Mouse (Mus musculus) heart, postnatal 0 days (tissue): ENCODE data around the gene Cfap99. TPM values are rescaled to one million over a fixed set of nuclear protein-coding genes. Genes with fewer than 3 reads are reported as not detected.

Experiments
- ATAC-seq: fragments of 200-750 bp; cut with Nextera tagmentation; 2 replicates; pipeline ENCODE4 v1.8.0; 2017; ENCODE audit warnings: low read depth, moderate number of reproducible peaks, moderate library complexity; ENCODE audit not compliant: insufficient read depth
- DNase-seq: peaks from one replicate; pipeline ENCODE4 v3.0.0-alpha.2; 2016; ENCODE audit warnings: low spot score
- H3K27ac ChIP-seq: fragments of 300-500 bp; sonication (generic); 2 replicates; pipeline ENCODE4 v1.5.1; 2014; ENCODE audit warnings: low read depth, mild to moderate bottlenecking
- H3K27me3 ChIP-seq: fragments of 300-500 bp; sonication (generic); 2 replicates; pipeline ENCODE4 v1.6.1; 2014; ENCODE audit warnings: low read length, mixed read lengths; ENCODE audit not compliant: control insufficient read depth, insufficient read depth
- H3K36me3 ChIP-seq: fragments of 300-500 bp; sonication (generic); replicated peaks from 2 replicates; pipeline ENCODE4 v1.6.1; 2014; ENCODE audit warnings: low read length, mixed read lengths; ENCODE audit not compliant: control insufficient read depth, insufficient read depth
- H3K4me1 ChIP-seq: fragments of 300-500 bp; sonication (generic); 2 replicates; pipeline ENCODE4 v1.6.1; 2014; ENCODE audit warnings: antibody characterized with exemption; ENCODE audit not compliant: control insufficient read depth, insufficient read depth
- H3K4me2 ChIP-seq: fragments of 300-500 bp; sonication (generic); 2 replicates; pipeline ENCODE4 v1.6.1; 2014; ENCODE audit warnings: low read depth, mild to moderate bottlenecking, low read length, moderate library complexity
- H3K4me3 ChIP-seq: fragments of 300-500 bp; sonication (generic); 2 replicates; pipeline ENCODE4 v1.5.1; 2014; ENCODE audit warnings: low read depth, low read length
- H3K9ac ChIP-seq: fragments of 300-500 bp; sonication (generic); replicated peaks from 2 replicates; pipeline ENCODE4 v1.6.1; 2014; ENCODE audit warnings: low read depth, low read length, mixed read lengths
- H3K9me3 ChIP-seq: fragments of 300-500 bp; sonication (generic); replicated peaks from 2 replicates; pipeline ENCODE4 v1.6.1; 2016; ENCODE audit warnings: low read length; ENCODE audit not compliant: control insufficient read depth
- CTCF ChIP-seq: IDR thresholded peaks from 2 replicates; pipeline ENCODE4 v1.5.1; 2016; ENCODE audit warnings: antibody characterized with exemption, control low read depth, low read depth
- EP300 ChIP-seq: IDR thresholded peaks from 2 replicates; pipeline ENCODE4 v1.6.1; 2016; ENCODE audit warnings: antibody characterized with exemption, low read depth
- WGBS: fragments of 180-500 bp; shearing (Covaris S2); extraction: QIAGEN DNeasy Blood & Tissue Kit; methylation state at CpG from one replicate; pipeline ENCODE4 v1.1.7; 2014; 5-methylcytosine and 5-hydroxymethylcytosine counted together
- polyA plus RNA-seq: library from polyadenylated mRNA; unstranded; fragments of >200 nt; fragmentation: Nextera tagmentation; extraction: Ambion mirVana; gene quantifications from 2 replicates; pipeline ENCODE4 v1.2.1, GENCODE M21; 2015
- total RNA-seq: library from RNA; depleted of rRNA; stranded (reverse); fragments of >200 nt; gene quantifications from 2 replicates; pipeline ENCODE4 v1.2.3, GENCODE M21; 2014; ENCODE audit warnings: low replicate concordance; rRNA removed

Cfap99 gene
- total and polyA plus RNA-seq, 2 experiments from 2014 or later: not detected

DNA sequence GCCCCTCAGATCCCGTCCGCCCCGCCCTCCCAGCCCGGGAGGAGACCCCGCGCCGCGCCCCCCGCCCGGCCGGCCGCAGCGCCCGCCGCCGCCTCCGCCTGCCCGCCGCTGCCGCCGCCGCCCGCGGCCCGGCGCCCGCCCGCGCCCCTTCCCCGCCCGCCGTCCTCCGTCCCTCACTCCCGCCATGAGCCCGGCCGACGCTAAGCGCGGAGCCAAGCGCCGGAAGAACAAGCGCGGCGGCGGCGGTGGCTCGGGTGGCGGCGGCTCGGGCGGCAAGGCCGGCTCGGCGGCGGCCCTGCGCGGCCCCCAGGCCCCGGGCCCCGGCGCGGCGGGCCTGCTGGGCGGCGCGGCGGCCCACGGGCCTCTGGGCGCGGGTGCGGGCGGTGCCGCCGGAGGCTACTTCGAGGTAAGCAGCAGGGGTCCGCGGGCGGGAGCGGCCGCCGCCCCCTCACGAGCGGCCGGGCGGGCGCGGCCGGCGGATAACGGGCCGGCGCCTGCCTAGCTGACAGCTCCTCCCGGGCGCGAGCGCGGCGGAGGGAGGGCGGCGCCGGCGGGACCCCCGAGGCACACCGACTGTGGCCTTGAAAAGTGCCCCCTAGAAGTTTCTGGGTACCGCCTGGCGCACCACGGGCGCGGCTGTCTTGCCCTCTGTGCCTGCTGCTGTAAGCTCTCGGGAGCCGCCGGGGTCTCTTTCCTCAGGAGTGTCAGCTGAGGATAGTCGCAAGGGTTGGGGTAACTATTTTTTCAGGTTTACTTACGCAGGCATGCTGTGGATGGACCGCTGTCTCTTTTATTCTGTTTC is 81.8 kb downstream of the Cfap99 start:
- Histone ChIP-seq H3K36me3 (no peaks in the 10 kb centered on the region), H3K27me3 (no peaks in the 10 kb centered on the region), H3K9me3 (no peaks in the 10 kb centered on the region), H3K9ac (peak overlapping the region; percentile 99), H3K27ac (peak overlapping the region; percentile 89), H3K4me2 (peak overlapping the region; percentile 91), H3K4me1 (no peaks in the 10 kb centered on the region), H3K4me3 (peak overlapping the region; percentile 81)
- no peak for TF ChIP-seq CTCF
- no peak for TF ChIP-seq EP300
- under 1% methylated on average over 83 of the region's 114 CpGs for WGBS
- DNase-seq (no peak), ATAC-seq (peak; percentile 3)

DNA sequence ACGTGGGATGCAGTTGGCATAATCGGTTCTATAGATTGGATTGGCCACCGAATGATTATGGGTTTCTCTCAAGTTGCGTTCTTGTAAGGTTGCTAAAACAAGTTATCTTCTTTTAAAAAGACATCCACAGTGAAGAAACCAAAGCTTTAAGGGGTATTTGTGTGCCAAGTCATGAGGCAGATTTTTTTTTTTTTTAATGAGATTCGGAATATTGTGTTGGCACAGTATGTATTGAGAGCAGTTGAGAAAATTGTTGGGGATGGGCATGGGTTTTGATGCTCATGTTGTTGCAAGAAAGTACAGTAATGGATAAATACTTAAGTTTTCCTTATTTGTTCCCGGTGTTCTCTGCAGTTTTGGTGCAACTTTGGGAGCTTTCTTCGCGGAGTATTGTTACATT is 82.4 kb downstream of the Cfap99 start:
- no peaks in the 10 kb centered on the region for H3K36me3 ChIP-seq
- H3K27me3 ChIP-seq: no peaks in the 10 kb centered on the region
- H3K4me1 ChIP-seq: no peaks in the 10 kb centered on the region
- peak overlapping the region; percentile 81 for H3K4me3 ChIP-seq
- peak overlapping the region; percentile 99 for H3K9ac ChIP-seq
- peak overlapping the region; percentile 89; the same call in 1 of the 2 replicates for H3K27ac ChIP-seq
- no peaks in the 10 kb centered on the region for H3K9me3 ChIP-seq
- no peak for DNase-seq
- no peak for ATAC-seq
- H3K4me2 ChIP-seq: peak overlapping the region; percentile 91
- TF ChIP-seq EP300 (no peak), CTCF (no peak)
- WGBS: 17% methylated on average over 8 of the region's 8 CpGs

DNA sequence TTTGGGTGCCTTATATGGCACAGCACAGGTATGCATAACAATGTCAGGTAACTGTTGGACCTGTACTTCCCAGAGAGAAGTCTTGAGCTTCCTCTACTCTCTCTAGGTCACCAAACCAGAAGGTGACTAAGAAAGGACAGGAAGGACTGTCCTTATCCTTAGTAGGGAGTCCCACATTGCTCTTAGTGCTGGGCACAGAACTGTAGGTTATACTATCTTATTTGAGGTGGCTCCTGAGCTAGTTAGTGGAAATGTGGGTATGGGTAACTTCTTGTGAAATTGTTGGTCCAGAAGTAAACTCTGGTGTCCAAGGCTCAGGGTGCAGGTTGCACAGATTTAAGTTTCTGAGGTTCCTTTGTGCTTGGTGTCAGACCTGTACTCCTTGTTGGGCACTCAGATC is 83.7 kb downstream of the Cfap99 start:
- TF ChIP-seq CTCF: no peak
- no peak for TF ChIP-seq EP300
- Histone ChIP-seq H3K9ac (no peak overlapping the region), H3K27ac (no peak overlapping the region), H3K4me1 (no peaks in the 10 kb centered on the region), H3K4me2 (no peak overlapping the region), H3K36me3 (no peaks in the 10 kb centered on the region), H3K4me3 (no peak overlapping the region), H3K9me3 (no peaks in the 10 kb centered on the region), H3K27me3 (no peaks in the 10 kb centered on the region)
- DNase-seq (no peak), ATAC-seq (no peak)

DNA sequence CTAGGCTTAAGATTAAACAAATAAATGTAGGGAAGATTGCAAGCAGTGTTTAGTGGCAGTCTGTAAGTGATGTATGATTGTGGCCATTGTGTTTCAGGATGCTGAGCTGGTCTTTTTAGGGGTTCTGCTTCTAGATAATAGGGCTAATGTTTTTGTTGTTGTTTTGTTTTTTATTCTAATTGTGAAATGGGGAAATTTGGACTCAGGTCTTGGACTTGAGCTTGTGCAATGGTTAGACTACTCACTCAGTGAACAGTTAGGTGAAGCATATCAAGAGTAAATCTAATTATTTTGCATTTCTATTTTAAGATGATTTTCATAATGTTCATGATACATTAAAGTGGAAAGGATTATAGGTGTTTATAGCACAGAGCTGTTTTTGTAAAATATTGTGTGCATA is 84.1 kb downstream of the Cfap99 start:
- no peaks in the 10 kb centered on the region for H3K36me3 ChIP-seq
- H3K9ac ChIP-seq: no peak overlapping the region
- H3K4me2 ChIP-seq: no peak overlapping the region
- H3K4me3 ChIP-seq: no peak overlapping the region
- H3K4me1 ChIP-seq: no peaks in the 10 kb centered on the region
- H3K27ac ChIP-seq: no peak overlapping the region
- no peaks in the 10 kb centered on the region for H3K27me3 ChIP-seq
- TF ChIP-seq CTCF (no peak), EP300 (no peak)
- no peaks in the 10 kb centered on the region for H3K9me3 ChIP-seq
- ATAC-seq (no peak), DNase-seq (no peak)

Other genes starting within 250 kb of the Cfap99 start
- 0.19 TPM in 1 of 2 replicates, not detected in the other for gene Poln, start 119.2 kb upstream of the Cfap99 start, total RNA-seq
- gene Poln, start 119.2 kb upstream of the Cfap99 start, polyA plus RNA-seq: 0.54 and 1.3 TPM in 2 replicates
- 5.6 and 17.9 TPM in 2 replicates for gene Haus3, start 119.1 kb upstream of the Cfap99 start, total RNA-seq
- 11.4 and 11.6 TPM in 2 replicates for gene Haus3, start 119.1 kb upstream of the Cfap99 start, polyA plus RNA-seq
- gene Mxd4, start 100.9 kb upstream of the Cfap99 start, total RNA-seq: 104 and 114 TPM in 2 replicates
- gene Mxd4, start 100.9 kb upstream of the Cfap99 start, polyA plus RNA-seq: 22.5 and 24.5 TPM in 2 replicates
- 0.04 and 0.89 TPM in 2 replicates for gene Zfyve28, start 151 bp upstream of the Cfap99 start, total RNA-seq
- 0.16 and 0.19 TPM in 2 replicates for gene Zfyve28, start 151 bp upstream of the Cfap99 start, polyA plus RNA-seq
- 82.5 and 85.8 TPM in 2 replicates for gene Rnf4, start 47.7 kb downstream of the Cfap99 start, total RNA-seq
- gene Rnf4, start 47.7 kb downstream of the Cfap99 start, polyA plus RNA-seq: 55.3 and 61.1 TPM in 2 replicates
- gene Fam193a, start 81.3 kb downstream of the Cfap99 start, total RNA-seq: 31.0 and 44.3 TPM in 2 replicates
- 5.4 TPM in 2 replicates for gene Fam193a, start 81.3 kb downstream of the Cfap99 start, polyA plus RNA-seq
- 11.9 and 15.3 TPM in 2 replicates for gene Tnip2, start 225.4 kb downstream of the Cfap99 start, total RNA-seq
- 9.1 and 11.9 TPM in 2 replicates for gene Tnip2, start 225.4 kb downstream of the Cfap99 start, polyA plus RNA-seq
- gene Sh3bp2, start 237.2 kb downstream of the Cfap99 start, total RNA-seq: 5.3 and 8.2 TPM in 2 replicates
- 1.5 and 1.6 TPM in 2 replicates for gene Sh3bp2, start 237.2 kb downstream of the Cfap99 start, polyA plus RNA-seq